Mouse (Mus musculus) limb, embryonic 11.5 days (tissue): ENCODE measurements at regions not wholly inside any gene's neighbourhood (a gene's known extent, or its start where the extent isn't known, plus 50 kb on each side); places are given as distances from the start of the nearest gene placed in this dataset.

Experiments used
- ATAC-seq: fragments of 200-750 bp; cut with Nextera tagmentation; 2 replicates; pipeline ENCODE4 v1.8.0; 2017; ENCODE audit warnings: low read depth; ENCODE audit not compliant: insufficient number of reproducible peaks, low FRiP score, low TSS enrichment
- DNase-seq: peaks from one replicate; pipeline ENCODE4 v3.0.0-alpha.2; 2015; ENCODE audit warnings: low spot score
- H3K27ac ChIP-seq: fragments of 300-500 bp; sonication (generic); replicated peaks from 2 replicates; pipeline ENCODE4 v1.5.1; 2014; ENCODE audit warnings: low read depth, mild to moderate bottlenecking, low read length
- H3K27me3 ChIP-seq: fragments of 300-500 bp; sonication (generic); 2 replicates; pipeline ENCODE4 v1.6.1; 2014; ENCODE audit warnings: mild to moderate bottlenecking, low read length, mixed read lengths; ENCODE audit not compliant: control insufficient read depth, insufficient read depth
- H3K36me3 ChIP-seq: fragments of 300-500 bp; sonication (generic); 2 replicates; pipeline ENCODE4 v1.6.1; 2014; ENCODE audit warnings: mild to moderate bottlenecking, low read length, moderate library complexity, mixed read lengths; ENCODE audit not compliant: control insufficient read depth, insufficient read depth
- H3K4me1 ChIP-seq: fragments of 300-500 bp; sonication (generic); 2 replicates; pipeline ENCODE4 v1.6.1; 2014; ENCODE audit warnings: low read length, mixed read lengths; ENCODE audit not compliant: control insufficient read depth, insufficient read depth
- H3K4me2 ChIP-seq: fragments of 300-500 bp; sonication (generic); 2 replicates; pipeline ENCODE4 v1.6.1; 2014; ENCODE audit warnings: low read depth, mild to moderate bottlenecking, moderate library complexity; ENCODE audit not compliant: severe bottlenecking
- H3K4me3 ChIP-seq: fragments of 300-500 bp; sonication (generic); 2 replicates; pipeline ENCODE4 v1.5.1; 2014; ENCODE audit warnings: low read depth, low read length
- H3K9ac ChIP-seq: fragments of 300-500 bp; sonication (generic); 2 replicates; pipeline ENCODE4 v1.6.1; 2014; ENCODE audit warnings: mild to moderate bottlenecking, low read length
- H3K9me3 ChIP-seq: fragments of 300-500 bp; sonication (generic); 2 replicates; pipeline ENCODE4 v1.6.1; 2016; ENCODE audit warnings: low read length; ENCODE audit not compliant: control insufficient read depth
- WGBS: fragments of 180-500 bp; shearing (Covaris S2); extraction: QIAGEN DNeasy Blood & Tissue Kit; methylation state at CpG from one replicate; pipeline ENCODE4 v1.1.7; 2014; 5-methylcytosine and 5-hydroxymethylcytosine counted together

DNA sequence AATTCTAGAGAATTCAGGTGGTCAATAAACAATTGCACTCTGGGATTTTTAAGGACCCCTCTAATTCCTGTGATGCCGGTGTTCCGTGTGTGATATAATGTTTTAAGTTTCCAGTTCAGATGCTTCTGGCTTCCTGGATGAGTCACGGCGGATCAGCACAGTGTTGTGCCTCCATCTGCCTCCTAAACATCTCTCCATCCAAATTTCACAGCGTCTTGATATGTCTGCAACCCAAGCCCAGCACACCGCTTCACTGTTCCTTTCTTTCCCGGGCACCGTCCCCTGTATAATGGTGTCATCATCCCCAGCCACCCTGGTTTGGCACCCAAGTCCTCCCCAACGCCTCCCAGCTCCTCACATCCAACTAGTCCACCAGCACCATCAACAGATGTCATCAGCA is 114.0 kb upstream of the 1700016C15Rik start:
- no peaks in the 10 kb centered on the region for H3K9me3 ChIP-seq
- ATAC-seq, result no peak
- no peak overlapping the region for H3K4me2 ChIP-seq
- DNase-seq, result no peak
- H3K36me3 ChIP-seq, result no peaks in the 10 kb centered on the region
- 92% methylated on average over 9 of the region's 9 CpGs for WGBS
- no peak overlapping the region for H3K9ac ChIP-seq
- H3K4me3 ChIP-seq, result no peak overlapping the region
- H3K27me3 ChIP-seq, result no peaks in the 10 kb centered on the region
- H3K4me1 ChIP-seq, result no peaks in the 10 kb centered on the region
- H3K27ac ChIP-seq, result no peak overlapping the region

DNA sequence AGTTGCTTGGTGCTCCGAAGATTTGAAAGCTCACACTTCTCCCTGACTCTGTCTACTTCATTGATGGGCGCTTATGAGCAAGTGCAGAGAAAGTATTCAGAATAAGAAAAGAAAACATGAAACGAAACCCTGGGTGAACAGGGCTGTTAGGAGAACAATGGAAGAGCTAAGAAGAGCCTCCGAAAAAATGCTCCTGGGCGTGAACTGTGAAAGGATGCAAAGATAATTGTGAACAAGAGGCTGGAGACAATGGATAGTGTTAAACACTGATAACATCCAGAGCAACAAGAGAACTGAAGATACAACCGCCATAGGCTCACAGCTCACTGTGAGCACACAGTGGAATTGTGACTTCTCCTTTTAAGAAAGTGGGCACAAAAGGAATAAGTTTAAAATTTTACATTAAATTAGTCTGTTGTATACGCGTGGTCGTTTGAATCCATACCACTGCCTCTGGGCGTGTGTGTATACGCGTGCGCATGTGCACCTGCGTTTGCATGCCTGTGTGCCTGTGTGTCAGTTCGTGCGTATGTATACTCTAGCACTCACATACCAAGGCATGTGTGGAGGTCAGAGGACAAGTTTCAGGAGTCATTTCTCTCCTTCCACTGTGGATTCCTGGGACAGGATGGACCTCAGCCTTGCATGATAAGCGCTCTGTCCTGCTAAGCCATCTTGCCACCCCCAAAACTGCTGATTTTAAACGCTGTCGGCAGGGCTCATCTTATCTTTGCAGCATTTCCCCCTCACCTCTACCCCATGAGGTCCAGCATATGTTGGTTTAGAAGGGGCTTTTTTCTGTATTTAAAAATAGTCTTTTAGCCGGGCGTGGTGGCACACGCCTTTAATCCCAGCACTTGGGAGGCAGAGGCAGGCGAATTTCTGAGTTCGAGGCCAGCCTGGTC is 113.0 kb upstream of the 1700016C15Rik start:
- Histone ChIP-seq H3K9me3 (no peaks in the 10 kb centered on the region), H3K4me3 (no peak overlapping the region), H3K27ac (no peak overlapping the region), H3K4me1 (no peaks in the 10 kb centered on the region), H3K36me3 (no peaks in the 10 kb centered on the region), H3K27me3 (no peaks in the 10 kb centered on the region), H3K9ac (no peak overlapping the region), H3K4me2 (no peak overlapping the region)
- DNase-seq, result no peak
- no peak for ATAC-seq
- WGBS, result 92% methylated on average over 24 of the region's 24 CpGs

DNA sequence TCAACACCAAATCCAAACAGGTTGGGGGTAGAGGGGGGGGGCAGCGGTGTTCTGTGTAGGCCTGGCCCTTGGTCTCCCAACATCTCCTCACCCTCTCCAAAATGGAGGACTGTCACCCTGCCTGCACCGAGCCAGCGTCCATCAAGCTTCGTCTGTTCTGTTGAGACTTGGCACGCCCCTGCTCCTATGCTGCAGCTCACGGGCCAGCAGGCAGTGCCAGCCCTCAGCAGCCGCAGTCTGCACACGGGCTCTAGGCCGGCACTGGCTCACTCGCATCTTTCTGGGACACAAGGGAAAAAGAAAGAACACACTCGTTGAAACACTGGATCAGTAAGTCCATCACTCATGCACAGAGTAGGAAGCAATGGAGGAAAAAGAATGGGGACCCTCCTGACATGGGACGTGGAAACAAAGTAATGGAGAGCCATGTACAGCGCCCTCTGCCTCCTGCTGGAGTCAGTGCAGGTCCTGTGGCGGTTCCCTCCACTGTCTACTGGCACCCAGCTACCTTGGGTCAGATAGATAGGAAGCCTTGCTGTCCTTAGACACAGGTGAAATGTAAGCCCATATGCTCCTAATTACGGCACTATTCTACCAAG is 109.0 kb upstream of the 1700016C15Rik start:
- DNase-seq (no peak), ATAC-seq (no peak)
- H3K27ac ChIP-seq, result no peak overlapping the region
- H3K4me2 ChIP-seq, result no peak overlapping the region
- WGBS, result 81% methylated on average over 15 of the region's 15 CpGs
- H3K9ac ChIP-seq, result no peak overlapping the region
- H3K4me3 ChIP-seq, result no peak overlapping the region
- no peaks in the 10 kb centered on the region for H3K27me3 ChIP-seq
- H3K9me3 ChIP-seq, result no peaks in the 10 kb centered on the region
- no peaks in the 10 kb centered on the region for H3K4me1 ChIP-seq
- H3K36me3 ChIP-seq, result no peaks in the 10 kb centered on the region

DNA sequence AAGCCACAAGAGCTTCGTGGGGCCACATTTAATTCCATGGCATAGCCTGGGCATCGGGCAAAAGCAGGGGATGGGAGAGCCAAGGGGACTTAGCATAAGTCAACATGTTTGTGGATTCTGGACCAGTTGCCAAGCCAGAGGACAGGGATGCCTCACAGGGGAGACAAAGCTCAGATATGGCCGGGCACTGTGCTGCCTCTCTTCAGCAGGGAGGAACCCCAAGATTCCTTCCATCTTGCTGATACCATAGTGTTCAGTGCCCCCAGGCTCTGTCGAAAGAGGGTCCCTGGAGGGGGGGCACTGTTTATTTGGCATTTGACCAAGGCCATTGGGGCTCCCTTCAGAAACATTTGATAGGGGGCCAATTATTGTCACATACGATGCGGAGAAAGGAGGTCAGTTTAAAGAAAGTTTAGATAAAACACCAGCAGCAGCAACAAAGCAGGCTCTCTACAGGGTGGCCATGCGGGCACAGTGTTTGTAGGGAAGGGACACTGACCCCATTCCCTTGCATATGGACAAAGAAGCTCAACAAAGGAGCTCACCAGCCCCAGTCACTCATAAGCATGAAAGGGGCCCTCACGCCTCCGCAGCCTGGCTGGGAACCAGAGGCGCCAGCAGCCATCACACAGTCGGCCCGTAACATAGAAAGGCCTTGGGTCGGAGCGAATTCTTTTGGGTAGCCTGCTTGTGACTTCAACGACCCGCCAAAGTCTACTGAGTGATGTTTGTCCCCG is 107.6 kb upstream of the 1700016C15Rik start:
- Histone ChIP-seq H3K4me1 (no peaks in the 10 kb centered on the region), H3K9me3 (no peaks in the 10 kb centered on the region), H3K27ac (no peak overlapping the region), H3K36me3 (no peaks in the 10 kb centered on the region), H3K4me3 (no peak overlapping the region), H3K4me2 (no peak overlapping the region), H3K9ac (no peak overlapping the region), H3K27me3 (no peaks in the 10 kb centered on the region)
- DNase-seq, result no peak
- WGBS, result 90% methylated on average over 17 of the region's 17 CpGs
- ATAC-seq, result no peak

DNA sequence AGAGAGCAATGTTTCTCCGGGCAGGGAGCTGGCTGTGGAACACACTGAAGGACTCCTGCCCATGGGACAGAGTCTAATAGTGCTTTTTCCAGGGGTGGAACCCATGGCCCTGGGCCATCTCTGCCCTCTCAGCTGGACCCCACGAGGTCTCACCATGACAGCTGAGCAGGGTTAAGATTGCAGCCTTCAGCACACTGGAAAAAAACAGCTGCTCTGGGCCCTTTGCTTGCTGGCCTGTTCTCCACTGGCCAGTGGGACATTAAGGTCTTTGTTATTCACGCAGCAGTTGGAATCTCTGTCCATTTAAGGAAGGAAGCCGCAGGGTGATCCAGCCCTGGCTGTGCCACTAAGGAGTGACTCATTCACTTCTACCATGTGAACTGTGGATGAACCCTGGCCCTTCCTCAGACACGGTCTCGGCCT is 106.3 kb upstream of the 1700016C15Rik start:
- WGBS, result 71% methylated on average over 6 of the region's 6 CpGs
- H3K4me1 ChIP-seq, result no peaks in the 10 kb centered on the region
- no peak overlapping the region for H3K9ac ChIP-seq
- no peak overlapping the region for H3K4me3 ChIP-seq
- ATAC-seq (no peak; the same call in 1 of the 2 replicates), DNase-seq (no peak)
- H3K27ac ChIP-seq, result no peak overlapping the region
- H3K36me3 ChIP-seq, result no peaks in the 10 kb centered on the region
- no peak overlapping the region for H3K4me2 ChIP-seq
- no peaks in the 10 kb centered on the region for H3K27me3 ChIP-seq
- H3K9me3 ChIP-seq, result no peaks in the 10 kb centered on the region

DNA sequence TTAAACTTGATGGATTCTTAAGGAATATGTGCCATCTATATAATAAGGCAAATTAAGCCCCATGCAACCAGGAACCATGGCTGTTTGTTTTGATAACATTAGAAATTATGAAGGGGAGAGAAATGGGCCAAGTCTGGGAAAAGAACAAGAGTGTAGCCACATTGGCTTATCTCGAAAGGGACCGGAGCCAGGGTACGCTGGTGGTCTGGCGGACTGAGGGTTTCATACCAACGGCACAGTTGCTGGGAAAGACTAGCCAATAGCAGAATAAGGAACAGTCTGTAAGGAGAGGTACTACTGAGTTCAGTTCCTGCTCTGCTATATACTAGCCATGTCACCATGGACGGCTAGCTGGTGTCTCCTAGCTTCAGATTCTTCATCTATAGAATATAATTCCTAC is 105.9 kb upstream of the 1700016C15Rik start:
- H3K9ac ChIP-seq, result no peak overlapping the region
- H3K36me3 ChIP-seq, result no peaks in the 10 kb centered on the region
- no peaks in the 10 kb centered on the region for H3K27me3 ChIP-seq
- no peaks in the 10 kb centered on the region for H3K9me3 ChIP-seq
- DNase-seq (no peak), ATAC-seq (no peak)
- no peak overlapping the region for H3K4me2 ChIP-seq
- whole genome bisulfite sequencing, result 86% methylated on average over 6 of the region's 6 CpGs
- H3K4me3 ChIP-seq, result no peak overlapping the region
- no peak overlapping the region for H3K27ac ChIP-seq
- H3K4me1 ChIP-seq, result no peaks in the 10 kb centered on the region

DNA sequence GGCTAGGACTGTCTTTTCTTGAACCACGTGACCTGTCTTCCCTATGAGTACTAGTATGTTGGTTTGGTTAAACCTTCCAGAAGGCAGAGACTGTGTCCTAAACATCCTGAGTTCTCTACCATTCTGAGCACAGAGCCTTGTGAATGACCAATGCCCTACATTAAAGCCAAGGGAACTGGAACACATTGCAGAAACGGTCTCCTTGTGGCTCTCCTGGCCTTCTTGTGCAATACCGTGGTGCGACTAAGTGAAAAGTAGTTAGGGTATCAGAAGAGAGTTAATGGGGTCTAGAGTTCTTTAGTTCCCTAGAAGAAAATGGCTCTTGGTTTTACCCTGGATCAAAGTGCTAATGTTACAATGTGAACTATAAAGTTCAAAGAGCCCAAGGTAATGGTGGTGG is 101.8 kb upstream of the 1700016C15Rik start:
- Histone ChIP-seq H3K4me2 (no peak overlapping the region), H3K9ac (no peak overlapping the region), H3K36me3 (no peaks in the 10 kb centered on the region), H3K4me1 (no peaks in the 10 kb centered on the region), H3K27ac (no peak overlapping the region), H3K9me3 (no peaks in the 10 kb centered on the region), H3K4me3 (no peak overlapping the region), H3K27me3 (no peaks in the 10 kb centered on the region)
- WGBS, result 90% methylated on average over 4 of the region's 4 CpGs
- no peak for ATAC-seq
- DNase-seq, result no peak

DNA sequence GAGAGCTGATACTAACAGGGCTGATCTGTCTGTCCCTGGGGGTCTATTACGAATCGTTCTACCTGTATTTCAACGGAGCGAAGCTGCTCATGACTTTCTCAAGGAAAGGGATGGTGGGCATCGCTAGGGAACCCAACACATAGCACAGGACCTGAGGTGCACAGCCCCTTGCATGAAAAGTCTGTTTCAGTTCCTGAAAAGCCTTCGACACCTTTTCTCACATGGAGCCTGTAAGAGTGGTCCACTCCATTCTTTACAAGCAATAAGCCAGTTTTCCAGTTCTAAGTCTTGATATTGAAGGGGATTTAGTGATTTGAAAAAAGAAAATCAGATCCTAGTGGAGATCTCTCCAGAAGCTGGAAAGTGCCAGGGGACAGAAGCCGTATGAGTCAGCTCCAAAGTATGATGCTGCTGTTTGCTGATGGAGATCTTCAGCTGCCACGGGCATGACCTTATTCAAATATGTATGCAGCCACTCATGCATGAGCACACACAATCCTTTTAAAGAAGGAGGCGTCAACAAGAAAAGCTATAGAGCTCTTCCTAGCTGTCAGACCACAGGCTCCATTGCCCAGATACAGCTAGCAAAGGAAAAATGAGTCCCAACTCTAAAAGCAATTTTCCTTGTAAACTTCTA is 95.5 kb upstream of the 1700016C15Rik start:
- no peaks in the 10 kb centered on the region for H3K27me3 ChIP-seq
- H3K9me3 ChIP-seq, result no peaks in the 10 kb centered on the region
- H3K4me1 ChIP-seq, result no peaks in the 10 kb centered on the region
- no peak overlapping the region for H3K4me3 ChIP-seq
- ATAC-seq, result no peak
- WGBS, result 91% methylated on average over 9 of the region's 9 CpGs
- no peak overlapping the region for H3K4me2 ChIP-seq
- no peak for DNase-seq
- no peak overlapping the region for H3K27ac ChIP-seq
- no peak overlapping the region for H3K9ac ChIP-seq
- H3K36me3 ChIP-seq, result no peaks in the 10 kb centered on the region
